Mouse (Mus musculus) heart, postnatal 14 days (tissue): Measurements from ENCODE around the gene Traf6. TPM values are rescaled to one million over a fixed set of nuclear protein-coding genes. Genes with fewer than 3 reads are reported as not detected.
"Not testable (repeated sequence)": the region's sequence is repeated elsewhere in the genome, so short reads cannot be mapped to it uniquely, and the experiment has no call there.

Source experiments
- DNase-seq, 2 experiments: peaks; one replicate each; pipeline ENCODE4 v3.0.0; 2021 to 2022
- intact Hi-C: fragments of 180-260 bp; cut with DNase I; formaldehyde crosslinking; loops from one replicate; pipeline ENCODE4 v1.15.1; 2025
- total RNA-seq, 2 experiments: library from RNA; stranded (reverse); gene quantifications; 2 replicates each; pipeline ENCODE4 v1.2.3; 2021

The Traf6 gene
- total RNA-seq, 2 experiments from 2014 or later = 10.7 to 11.5 TPM

DNA sequence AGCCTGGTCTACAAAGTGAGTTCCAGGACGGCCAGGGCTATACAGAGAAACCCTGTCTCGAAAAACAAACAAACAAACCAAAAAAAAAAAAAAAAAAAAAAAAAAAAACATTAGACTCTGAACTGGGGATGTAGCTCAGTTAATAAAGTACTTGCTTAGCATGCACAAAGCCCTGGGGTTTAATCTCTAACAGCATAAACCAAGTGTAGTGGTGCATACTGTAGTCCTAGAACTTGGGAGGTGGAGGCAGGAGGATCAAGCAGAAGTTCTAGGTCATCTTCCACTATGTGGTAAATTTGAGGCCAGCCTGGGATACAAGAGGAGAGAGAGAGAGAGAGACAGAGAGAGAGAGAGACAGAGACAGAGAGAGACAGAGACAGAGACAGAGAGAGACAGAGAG is 67.4 kb downstream of the Traf6 start:
- intact Hi-C loops, DNase-seq: not testable (repeated sequence)

DNA sequence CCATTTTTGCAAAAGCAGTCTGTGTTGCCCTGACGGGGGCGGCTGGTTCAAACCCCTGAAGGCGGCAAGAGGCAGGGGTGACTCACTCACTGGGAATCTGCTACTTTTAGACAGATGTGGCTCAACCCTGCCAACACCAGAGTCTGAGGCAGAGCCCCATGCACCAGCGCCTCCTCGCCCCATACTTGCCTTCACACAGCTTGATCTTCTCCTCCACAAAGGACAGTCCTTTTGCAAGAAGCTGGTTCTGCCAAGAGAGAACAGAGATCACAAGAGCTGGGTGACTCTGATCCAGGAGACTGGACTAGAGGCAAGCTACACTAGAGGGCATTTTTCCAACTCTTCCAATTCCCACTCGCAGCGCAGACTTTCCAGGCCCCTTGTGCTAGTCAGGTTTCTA is 68.3 kb downstream of the Traf6 start:
- intact Hi-C loops = no loop called here
- DNase-seq = peak; percentile 16 to 19

Other genes with a start within 250 kb of the Traf6 start
- 1 to 10 TPM in 1 of 2 experiments, under 1 TPM in 1; 0.14 to 2.4 TPM for gene Rag2, start 53.7 kb upstream of the Traf6 start, total RNA-seq
- gene Rag1, start 28.9 kb upstream of the Traf6 start, total RNA-seq = 10 to 100 TPM in 1 of 2 experiments, 1 to 10 TPM in 1; 1.1 to 29.2 TPM
- 10 to 100 TPM; 69.2 to 69.8 TPM for gene B230118H07Rik, start 28.9 kb upstream of the Traf6 start, total RNA-seq
- 1 to 10 TPM; 2.9 to 3.8 TPM for gene Prr5l, start 204.6 kb downstream of the Traf6 start, total RNA-seq
- gene Commd9, start 207.8 kb downstream of the Traf6 start, total RNA-seq = 10 to 100 TPM; 24.0 to 26.6 TPM